Mouse (Mus musculus): ENCODE measurements around the gene Adgrg1.
"Not testable (repeated sequence)": the region's sequence is repeated elsewhere in the genome, so short reads cannot be mapped to it uniquely, and the experiment has no call there.

DNA sequence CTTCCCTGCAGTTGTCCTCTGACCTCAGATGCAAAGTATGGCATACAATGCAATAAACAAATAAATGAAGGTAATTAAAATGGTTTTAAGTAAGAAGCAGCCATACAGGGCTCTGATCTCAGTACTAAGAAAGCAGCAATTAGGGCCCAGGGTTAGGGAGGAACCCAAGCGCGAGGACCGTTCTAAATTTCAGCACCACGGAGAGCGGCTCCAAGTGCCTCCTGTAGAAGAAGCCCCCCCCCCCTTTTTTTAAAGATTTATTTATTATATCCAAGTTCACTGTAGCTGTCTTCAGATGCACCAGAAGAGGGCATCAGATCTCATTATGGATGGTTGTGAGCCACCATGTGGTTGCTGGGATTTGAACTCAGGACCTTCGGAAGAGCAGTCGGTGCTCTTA, 53.8 kb downstream of the Adgrg1 start:
- not testable (repeated sequence) for TF ChIP-seq CTCF (IDR thresholded peaks at IDR 0.05; ENCODE audit: low read depth); EP300 (optimal IDR thresholded peaks at IDR 0.05)
